Mouse (Mus musculus) liver, adult 2 months (tissue): ENCODE data around the gene Six5.

Source experiments
- CTCF ChIP-seq: fragments of 200-500 bp; IDR thresholded peaks from 2 replicates; pipeline ENCODE4 v1.5.1; 2011; ENCODE audit warnings: low read depth, low read length, control low read depth
- POLR2A ChIP-seq: fragments of 200-500 bp; IDR thresholded peaks from 2 replicates; pipeline ENCODE4 v1.6.1; 2011; ENCODE audit warnings: low read length, control low read depth; ENCODE audit not compliant: insufficient read depth; ENCODE audit errors: extremely low read depth

GRCm38 (mm10) chr7:19137380-19137779 lies 43.0 kb downstream of the Six5 start:
- TF ChIP-seq POLR2A (no peak), CTCF (peak; percentile 60)
